Mouse (Mus musculus) midbrain, embryonic 14.5 days (tissue): ENCODE measurements around the gene Foxred1. TPM values are rescaled to one million over a fixed set of nuclear protein-coding genes. Genes with fewer than 3 reads are reported as not detected.

Experiments used
- ATAC-seq: fragments of 200-750 bp; cut with Nextera tagmentation; 2 replicates; pipeline ENCODE4 v1.8.0; 2017; ENCODE audit warnings: moderate number of reproducible peaks, moderate library complexity; ENCODE audit not compliant: low FRiP score, low TSS enrichment
- DNase-seq: peaks from one replicate; pipeline ENCODE4 v3.0.0-alpha.2; 2015
- H3K27ac ChIP-seq: fragments of 300-500 bp; sonication (generic); replicated peaks from 2 replicates; pipeline ENCODE4 v1.5.1; 2014; ENCODE audit warnings: mild to moderate bottlenecking, low read depth, low read length, moderate library complexity
- H3K27me3 ChIP-seq: fragments of 300-500 bp; sonication (generic); 2 replicates; pipeline ENCODE4 v1.6.1; 2014; ENCODE audit warnings: low read length, control low read depth, mixed read lengths; ENCODE audit not compliant: control insufficient read depth, insufficient read depth
- H3K36me3 ChIP-seq: fragments of 300-500 bp; sonication (generic); 2 replicates; pipeline ENCODE4 v1.6.1; 2014; ENCODE audit warnings: low read length, control low read depth; ENCODE audit not compliant: control insufficient read depth, insufficient read depth
- H3K4me1 ChIP-seq: fragments of 300-500 bp; sonication (generic); 2 replicates; pipeline ENCODE4 v1.6.1; 2014; ENCODE audit warnings: mild to moderate bottlenecking, antibody characterized with exemption, low read length, control low read depth; ENCODE audit not compliant: control insufficient read depth, insufficient read depth
- H3K4me2 ChIP-seq: fragments of 300-500 bp; sonication (generic); 2 replicates; pipeline ENCODE4 v1.6.1; 2014; ENCODE audit warnings: mild to moderate bottlenecking, low read length, moderate library complexity
- H3K4me3 ChIP-seq: fragments of 300-500 bp; sonication (generic); replicated peaks from 2 replicates; pipeline ENCODE4 v1.5.1; 2014; ENCODE audit warnings: low read depth, low read length
- H3K9ac ChIP-seq: fragments of 300-500 bp; sonication (generic); replicated peaks from 2 replicates; pipeline ENCODE4 v1.6.1; 2014; ENCODE audit warnings: mild to moderate bottlenecking, low read length, moderate library complexity
- H3K9me3 ChIP-seq: fragments of 300-500 bp; sonication (generic); 2 replicates; pipeline ENCODE4 v1.6.1; 2016; ENCODE audit warnings: low read length, control low read depth, mixed read lengths; ENCODE audit not compliant: control insufficient read depth
- WGBS: fragments of 180-500 bp; shearing (Covaris S2); extraction: QIAGEN DNeasy Blood & Tissue Kit; methylation state at CpG from one replicate; pipeline ENCODE4 v1.1.7; 2014; 5-methylcytosine and 5-hydroxymethylcytosine counted together
- polyA plus RNA-seq: library from polyadenylated mRNA; unstranded; fragments of >200 nt; fragmentation: Nextera tagmentation; extraction: Ambion mirVana; gene quantifications from 2 replicates; pipeline ENCODE4 v1.2.1, GENCODE M21; 2014

The Foxred1 gene
- polyA plus RNA-seq, 1 experiment from 2014 or later: 40.6 TPM

DNA sequence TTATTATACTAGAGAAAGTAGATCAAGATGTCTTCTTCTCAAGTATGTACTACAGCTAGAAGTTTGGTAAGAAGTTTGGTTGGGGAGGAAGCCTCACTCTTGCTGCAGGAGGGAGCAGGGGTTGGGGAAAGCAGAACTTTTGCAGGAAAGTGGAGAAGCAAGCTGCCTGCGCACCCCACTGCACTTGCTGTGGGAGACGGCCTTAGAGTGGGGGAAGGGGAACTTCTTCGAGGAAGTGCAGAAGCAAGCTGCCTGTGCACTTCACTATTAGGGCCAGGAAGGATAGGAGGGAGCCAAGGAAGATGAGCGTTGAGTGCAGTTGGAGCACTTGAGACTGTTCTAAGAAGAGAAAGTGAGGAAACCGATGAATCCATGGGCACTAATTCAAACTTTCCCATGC, 27.5 kb downstream of the Foxred1 start:
- Histone ChIP-seq H3K4me1 (no peaks in the 10 kb centered on the region), H3K27me3 (no peaks in the 10 kb centered on the region), H3K9me3 (no peaks in the 10 kb centered on the region), H3K4me2 (no peak overlapping the region), H3K4me3 (no peak overlapping the region), H3K36me3 (0 out of 2 replicates have a peak, but pooled peaks cover 9% of the 10 kb centered on the region), H3K27ac (no peak overlapping the region), H3K9ac (no peak overlapping the region)
- WGBS: 64% methylated on average over 5 of the region's 5 CpGs
- DNase-seq: no peak
- no peak for ATAC-seq

DNA sequence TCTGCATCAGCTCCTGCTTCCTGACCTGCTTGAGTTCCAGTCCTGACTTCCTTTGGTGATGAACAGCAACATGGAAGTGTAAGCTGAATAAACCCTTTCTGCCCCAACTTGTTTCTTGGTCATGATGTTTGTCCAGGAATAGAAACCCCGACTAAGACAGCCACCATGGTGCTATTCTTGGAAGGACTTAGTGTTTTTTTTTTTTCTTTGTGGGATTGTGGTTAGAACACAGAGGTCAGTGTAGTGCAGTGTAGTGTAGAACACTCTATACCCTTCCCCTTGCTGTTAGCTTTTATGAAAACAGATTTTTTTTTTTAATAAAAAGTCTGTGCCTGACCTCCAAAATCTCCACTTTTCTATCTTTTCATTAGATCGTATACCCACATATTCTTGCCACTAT, 28.0 kb downstream of the Foxred1 start:
- Histone ChIP-seq H3K36me3 (0 out of 2 replicates have a peak, but pooled peaks cover 7% of the 10 kb centered on the region), H3K9me3 (no peaks in the 10 kb centered on the region), H3K4me3 (no peak overlapping the region), H3K27ac (no peak overlapping the region), H3K27me3 (no peaks in the 10 kb centered on the region), H3K4me1 (no peaks in the 10 kb centered on the region), H3K4me2 (no peak overlapping the region), H3K9ac (no peak overlapping the region)
- WGBS: 90% methylated on average over 2 of the region's 2 CpGs
- ATAC-seq (no peak), DNase-seq (no peak)

DNA sequence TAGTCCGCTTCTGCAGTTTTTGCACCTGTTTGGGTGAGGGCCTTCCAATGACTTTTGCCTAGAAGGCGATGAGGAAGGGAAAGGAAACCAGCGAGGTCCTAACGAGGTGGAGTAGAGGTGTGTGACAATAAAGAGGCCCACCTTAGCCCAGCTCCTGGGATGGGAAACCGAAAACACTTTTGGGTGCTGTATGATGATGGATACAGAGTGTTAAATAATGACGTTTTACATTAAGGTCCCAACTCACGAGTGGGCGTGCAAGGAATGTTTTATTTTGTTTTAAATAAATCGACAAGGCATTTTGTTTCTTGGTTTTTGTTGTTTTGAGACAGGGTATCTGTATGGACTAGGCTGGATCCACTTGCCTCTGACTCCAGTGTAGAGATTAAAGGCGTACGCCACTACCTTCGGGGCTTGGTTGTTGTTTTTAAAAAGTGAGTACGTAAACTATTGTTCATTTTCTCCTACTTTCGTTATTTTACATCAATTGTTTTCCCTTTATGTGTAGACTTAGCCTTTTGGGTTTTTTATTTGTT, 34.7 kb downstream of the Foxred1 start:
- H3K4me2 ChIP-seq: peak overlapping the region; percentile 82
- H3K4me1 ChIP-seq: peaks cover 11% of the 10 kb centered on the region; the same call in 1 of the 2 replicates
- peak overlapping the region; percentile 56; the same call in 1 of the 2 replicates for H3K9ac ChIP-seq
- no peaks in the 10 kb centered on the region for H3K9me3 ChIP-seq
- peak overlapping the region; percentile 53 for H3K4me3 ChIP-seq
- DNase-seq (no peak), ATAC-seq (peak; percentile 31; the same call in 1 of the 2 replicates)
- no peaks in the 10 kb centered on the region for H3K36me3 ChIP-seq
- 47% methylated on average over 14 of the region's 14 CpGs for WGBS
- H3K27ac ChIP-seq: peak overlapping the region; percentile 86; the same call in 1 of the 2 replicates
- no peaks in the 10 kb centered on the region for H3K27me3 ChIP-seq

DNA sequence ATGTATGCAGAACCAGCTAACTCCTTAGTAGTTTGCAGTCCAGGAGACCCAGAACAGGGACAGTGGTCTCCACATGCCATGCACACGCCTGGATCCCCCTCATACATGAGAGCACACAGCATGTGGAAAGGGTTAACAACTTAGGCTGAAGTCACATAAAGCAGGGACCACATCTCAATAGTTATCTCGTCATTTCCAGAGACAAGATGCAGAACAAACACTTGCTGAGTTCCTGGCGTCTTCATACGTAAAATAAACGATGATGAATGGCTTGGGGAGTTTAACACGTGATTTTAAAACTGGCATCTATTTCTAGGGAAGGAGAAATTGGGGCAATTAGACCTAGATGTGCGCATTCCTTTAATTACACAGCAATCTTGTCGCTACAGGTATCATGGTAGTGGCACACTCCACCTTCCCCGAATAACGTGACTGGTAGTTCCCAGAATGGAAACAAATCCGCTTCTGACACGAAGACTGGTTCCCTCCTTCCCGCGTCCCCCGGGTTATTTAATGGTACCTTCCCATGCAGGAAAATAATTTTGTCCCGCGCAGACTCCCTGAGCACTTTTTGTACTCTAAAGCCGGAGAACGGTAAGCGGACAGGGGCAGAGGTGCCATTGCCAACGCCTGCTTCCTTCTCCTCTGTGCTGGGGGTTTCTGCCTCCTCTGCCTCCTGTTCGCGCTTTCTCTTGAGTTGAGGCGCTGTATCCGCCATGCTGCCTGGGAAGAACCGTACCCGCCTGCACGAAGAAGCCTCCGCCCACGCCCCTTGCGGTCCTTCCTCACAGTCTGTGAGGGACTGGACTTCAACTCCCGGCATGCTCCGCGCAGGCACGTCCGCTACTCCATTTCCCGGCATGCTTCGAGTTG, 35.4 kb downstream of the Foxred1 start, which contains the start of gene Dcps:
TSS of gene Dcps (minus strand) at position 811 of the 873 bp plus-strand sequence.
- Histone ChIP-seq H3K36me3 (no peaks in the 10 kb centered on the region), H3K9me3 (no peaks in the 10 kb centered on the region), H3K9ac (peak within 1 kb of the TSS; percentile 56), H3K4me3 (peak within 1 kb of the TSS; percentile 53), H3K27me3 (no peaks in the 10 kb centered on the region), H3K4me1 (peaks cover 11% of the 10 kb centered on the region; the same call in 1 of the 2 replicates), H3K4me2 (peak within 1 kb of the TSS; percentile 82), H3K27ac (peak within 1 kb of the TSS; percentile 86)
- DNase-seq: peak; percentile 96
- peak; percentile 96 for ATAC-seq
- under 1% methylated on average over 38 of the region's 38 CpGs for WGBS

DNA sequence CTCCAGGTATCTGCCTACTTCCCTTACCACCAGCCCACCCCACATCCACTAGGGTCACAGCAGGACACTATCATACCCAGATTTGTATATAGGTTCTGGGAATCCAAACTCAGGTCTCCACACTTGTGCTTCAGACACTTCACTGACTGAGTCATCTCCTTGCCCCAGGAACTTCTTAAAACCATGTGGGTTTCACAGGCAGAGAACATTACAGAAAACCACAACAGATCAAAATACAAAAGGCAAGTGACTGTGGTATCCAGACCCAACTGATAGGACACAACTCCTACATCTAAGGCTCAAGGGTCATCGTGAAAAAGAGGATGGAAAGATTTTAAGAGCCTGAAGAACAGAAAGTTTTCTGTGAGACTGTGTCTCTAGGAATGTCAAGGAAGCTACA, 37.5 kb downstream of the Foxred1 start:
- 94% methylated on average over 1 of the region's 1 CpGs for WGBS
- ATAC-seq: no peak

DNA sequence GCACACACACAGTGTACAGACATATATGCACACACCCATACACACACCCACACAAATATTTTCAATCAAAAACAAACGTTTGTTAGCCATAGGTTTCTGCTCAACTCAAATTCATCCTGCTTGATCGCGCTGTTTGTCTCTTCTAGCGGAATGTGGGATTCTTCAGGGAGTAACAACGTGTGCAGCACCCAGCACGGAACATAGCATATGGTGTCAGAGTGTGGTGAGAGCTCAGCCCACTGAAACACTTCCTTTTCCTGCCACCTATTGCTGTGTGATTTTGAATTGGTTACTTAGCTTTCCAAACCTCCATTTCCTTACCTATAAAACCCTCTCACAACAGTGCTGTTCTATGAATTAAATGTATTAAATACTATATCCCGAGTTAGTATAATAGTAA, 40.8 kb downstream of the Foxred1 start:
- ATAC-seq (no peak), DNase-seq (no peak)
- Histone ChIP-seq H3K9ac (no peak overlapping the region), H3K27me3 (no peaks in the 10 kb centered on the region), H3K4me3 (no peak overlapping the region), H3K36me3 (peaks cover 9% of the 10 kb centered on the region; the same call in 1 of the 2 replicates), H3K4me2 (no peak overlapping the region), H3K27ac (no peak overlapping the region), H3K9me3 (no peaks in the 10 kb centered on the region), H3K4me1 (peaks cover 7% of the 10 kb centered on the region; the same call in 1 of the 2 replicates)
- 94% methylated on average over 7 of the region's 7 CpGs for WGBS

More for the DNA sequence above, 37.5 kb downstream of the Foxred1 start:
- H3K27me3 ChIP-seq: no peaks in the 10 kb centered on the region
- no peak for DNase-seq
- H3K4me1 ChIP-seq: peaks cover 11% of the 10 kb centered on the region; the same call in 1 of the 2 replicates
- no peak overlapping the region for H3K4me3 ChIP-seq
- no peak overlapping the region for H3K27ac ChIP-seq
- H3K36me3 ChIP-seq: peaks cover 9% of the 10 kb centered on the region; the same call in 1 of the 2 replicates
- H3K9ac ChIP-seq: no peak overlapping the region
- no peaks in the 10 kb centered on the region for H3K9me3 ChIP-seq
- no peak overlapping the region for H3K4me2 ChIP-seq

DNA sequence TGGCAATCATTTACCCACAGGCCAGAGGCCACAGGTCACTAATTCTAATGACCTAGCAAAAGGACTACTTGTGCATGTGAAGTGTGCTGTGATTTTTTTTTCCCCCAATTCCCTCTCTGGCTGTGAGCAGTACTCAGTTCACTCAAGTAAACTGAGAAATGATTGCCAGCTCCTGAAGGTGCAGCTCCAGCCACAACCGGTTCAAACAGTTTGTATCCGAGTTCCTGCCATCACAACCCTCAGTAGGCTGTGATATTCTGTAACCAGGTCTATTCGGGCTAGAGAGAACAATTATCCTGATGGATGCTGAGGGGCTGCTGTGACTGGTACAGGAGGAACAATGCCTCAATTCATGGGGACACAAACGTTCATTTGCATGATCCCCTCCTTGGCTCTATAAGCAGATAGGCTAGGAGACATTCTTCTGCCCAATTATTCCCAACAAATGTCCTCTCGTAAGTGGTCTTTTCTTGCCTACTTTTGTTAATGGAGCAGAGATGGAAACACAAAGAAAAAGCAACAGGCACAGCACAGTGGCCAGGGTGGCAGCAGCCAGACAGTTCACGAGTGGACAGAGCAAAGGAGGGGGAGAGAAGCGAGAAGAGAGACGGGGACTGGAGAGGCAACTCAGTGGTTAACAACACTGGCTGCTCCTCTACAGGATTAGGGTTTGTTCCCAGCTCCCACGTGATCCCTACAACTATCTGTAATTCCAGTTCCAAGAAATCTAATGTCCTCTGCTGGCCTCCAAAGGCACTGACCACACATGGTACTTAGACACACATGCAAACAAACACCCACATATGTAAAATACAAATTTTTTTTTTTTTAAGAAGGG, 43.8 kb downstream of the Foxred1 start:
- no peaks in the 10 kb centered on the region for H3K27me3 ChIP-seq
- ATAC-seq: peak; percentile 60; the same call in 1 of the 2 replicates
- H3K4me3 ChIP-seq: no peak overlapping the region
- H3K4me1 ChIP-seq: no peaks in the 10 kb centered on the region
- WGBS: 19% methylated on average over 9 of the region's 9 CpGs
- no peak overlapping the region for H3K9ac ChIP-seq
- H3K9me3 ChIP-seq: no peaks in the 10 kb centered on the region
- H3K4me2 ChIP-seq: no peak overlapping the region
- H3K36me3 ChIP-seq: peaks cover 15% of the 10 kb centered on the region
- DNase-seq: peak; percentile 39
- H3K27ac ChIP-seq: no peak overlapping the region; the same call in 1 of the 2 replicates

DNA sequence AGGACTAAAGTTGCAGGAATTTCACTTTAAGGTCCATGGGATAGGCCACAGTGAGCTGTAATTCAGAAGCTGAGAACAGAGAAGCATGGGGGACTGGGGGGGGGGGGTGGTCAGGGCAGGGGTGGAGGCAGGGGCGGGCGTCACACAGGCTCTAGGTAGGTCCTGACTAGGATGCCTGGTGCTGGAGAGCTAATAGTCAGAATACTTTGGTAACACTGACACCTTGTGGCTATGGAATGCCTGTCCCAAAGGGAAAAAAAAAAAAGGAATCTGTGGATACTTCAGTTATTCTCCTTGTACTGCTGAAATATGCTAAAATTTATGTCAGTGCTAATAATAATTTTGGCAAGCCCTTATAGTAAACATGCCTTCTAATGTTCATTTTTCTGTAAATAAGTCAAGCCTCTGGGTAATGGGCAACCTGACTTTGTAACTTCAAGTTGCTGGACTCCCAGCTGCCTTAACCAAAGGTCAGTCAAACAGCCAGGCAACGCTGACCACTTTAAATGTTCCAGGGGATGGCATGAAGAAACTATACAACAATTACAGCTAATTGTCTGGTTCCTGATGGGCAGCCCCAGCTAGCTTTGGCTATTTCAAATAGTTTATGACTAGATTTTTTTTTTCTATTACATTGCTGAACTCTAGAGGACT, 44.6 kb downstream of the Foxred1 start:
- DNase-seq (peak; percentile 79), ATAC-seq (no peak)
- no peaks in the 10 kb centered on the region for H3K4me1 ChIP-seq
- no peak overlapping the region for H3K4me2 ChIP-seq
- 24% methylated on average over 3 of the region's 3 CpGs for WGBS
- no peak overlapping the region for H3K27ac ChIP-seq
- H3K9ac ChIP-seq: no peak overlapping the region
- H3K4me3 ChIP-seq: no peak overlapping the region
- peaks cover 15% of the 10 kb centered on the region for H3K36me3 ChIP-seq
- H3K27me3 ChIP-seq: no peaks in the 10 kb centered on the region
- H3K9me3 ChIP-seq: no peaks in the 10 kb centered on the region
